ENCODE assay signal across 9 mouse cellular contexts in genomic region chr8:125963807-125964211, GRCm38 (mm10). TPM values are rescaled to one million over a fixed set of nuclear protein-coding genes. Genes with fewer than 3 reads are reported as not detected.
A peak's percentile ranks its signal among the peaks of the same experiment; 100 is the strongest.
DNase-seq lines count a peak whose midpoint lies in the region; ATAC-seq and TF ChIP-seq lines count a peak whose summit lies in the region.
"Had no signal": no experiment of that assay in that cellular context is flagged by ENCODE, and none has a peak within 500 bp of the region (broad histone marks: within the 10 kb centered on the region; RNA-seq: fewer than 3 reads in every experiment).

No protein-coding gene starts in this region.

- H3K4me3 ChIP-seq in kidney, postnatal 0 days (replicated peaks; ENCODE audit: low read depth, low read length) = no peak overlapping the region
- H3K4me3 ChIP-seq in hindbrain, embryonic 11.5 days (ENCODE audit: low read depth, low read length) = no peak overlapping the region
- 0 out of 2 replicates have a peak overlapping the region, but pooled peaks have one; percentile 5 for H3K4me3 ChIP-seq in midbrain, postnatal 0 days (ENCODE audit: low read depth, low read length)

- 0 out of 2 replicates have a peak, but pooled peaks cover 3% of the 10 kb centered on the region for H3K9me3 ChIP-seq in kidney, postnatal 0 days (replicated peaks; ENCODE audit: low read length)
- H3K9me3 ChIP-seq in hindbrain, embryonic 11.5 days (ENCODE audit: control insufficient read depth, low read length) = no peaks in the 10 kb centered on the region
- peaks cover 5% of the 10 kb centered on the region; the same call in 1 of the 2 replicates for H3K9me3 ChIP-seq in midbrain, postnatal 0 days (ENCODE audit: low read length)

- TF ChIP-seq CTCF in kidney, postnatal 0 days (IDR thresholded peaks at IDR 0.05; ENCODE audit: low read depth) = no peak
- TF ChIP-seq CTCF in midbrain, postnatal 0 days (IDR thresholded peaks at IDR 0.05) = no peak

- ATAC-seq in kidney, postnatal 0 days (replicated peaks; ENCODE audit: low FRiP score, low read depth) = no peak
- ATAC-seq in hindbrain, embryonic 11.5 days (ENCODE audit: low FRiP score) = no peak
- no peak for ATAC-seq in midbrain, postnatal 0 days (ENCODE audit: low FRiP score)

- no peaks in the 10 kb centered on the region for H3K27me3 ChIP-seq in kidney, postnatal 0 days (ENCODE audit: insufficient read depth, low read length)
- no peaks in the 10 kb centered on the region for H3K27me3 ChIP-seq in hindbrain, embryonic 11.5 days (ENCODE audit: control insufficient read depth, insufficient read depth, low read length)
- H3K27me3 ChIP-seq in midbrain, postnatal 0 days (ENCODE audit: insufficient read depth, low read length) = peaks cover 7% of the 10 kb centered on the region; the same call in 1 of the 2 replicates

- 0 out of 2 replicates have a peak, but pooled peaks cover 2% of the 10 kb centered on the region for H3K4me1 ChIP-seq in kidney, postnatal 0 days (replicated peaks; ENCODE audit: insufficient read depth, low read length)
- H3K4me1 ChIP-seq in hindbrain, embryonic 11.5 days (replicated peaks; ENCODE audit: control insufficient read depth, insufficient read depth, low read length) = no peaks in the 10 kb centered on the region
- no peaks in the 10 kb centered on the region; the same call in 1 of the 2 replicates for H3K4me1 ChIP-seq in midbrain, postnatal 0 days (ENCODE audit: insufficient read depth, low read length)

- 3% methylated on average over 11 of the region's 11 CpGs for WGBS in kidney, postnatal 0 days
- WGBS in hindbrain, embryonic 11.5 days = 8% methylated on average over 11 of the region's 11 CpGs
- 5% methylated on average over 11 of the region's 11 CpGs for WGBS in midbrain, postnatal 0 days

- no peak overlapping the region for H3K27ac ChIP-seq in kidney, postnatal 0 days
- H3K27ac ChIP-seq in hindbrain, embryonic 11.5 days (ENCODE audit: low read depth, low read length) = no peak overlapping the region
- no peak overlapping the region for H3K27ac ChIP-seq in midbrain, postnatal 0 days (ENCODE audit: low read depth, low read length)

- no peaks in the 10 kb centered on the region for H3K36me3 ChIP-seq in kidney, postnatal 0 days (ENCODE audit: insufficient read depth, low read length)
- no peaks in the 10 kb centered on the region for H3K36me3 ChIP-seq in hindbrain, embryonic 11.5 days (ENCODE audit: control insufficient read depth, insufficient read depth, low read length)
- no peaks in the 10 kb centered on the region for H3K36me3 ChIP-seq in midbrain, postnatal 0 days (ENCODE audit: insufficient read depth, low read length)

- peak overlapping the region; percentile 36 for H3K4me2 ChIP-seq in kidney, postnatal 0 days (ENCODE audit: low read length)
- H3K4me2 ChIP-seq in hindbrain, embryonic 11.5 days (replicated peaks; ENCODE audit: low read depth, low read length) = peak overlapping the region; percentile 22
- H3K4me2 ChIP-seq in midbrain, postnatal 0 days (ENCODE audit: low read depth, low read length, poor library complexity, severe bottlenecking) = peak overlapping the region; percentile 38

- DNase-seq in kidney, postnatal 0 days (ENCODE audit: low spot score) = no peak
- no peak for DNase-seq in kidney, postnatal 10 days
- DNase-seq in cerebellum, adult 8-10 months = peak; percentile 59
- peak; percentile 19 for DNase-seq in hindbrain, embryonic 11.5 days (ENCODE audit: low spot score)
- peak; percentile 49 for DNase-seq in midbrain, postnatal 0 days (ENCODE audit: low spot score)
- no peak for DNase-seq in spleen, postnatal 36 days (ENCODE audit: low spot score in 2 of 2)
- DNase-seq in kidney, postnatal 4 days = no peak
- no peak for DNase-seq in thymus, postnatal 10 days (ENCODE audit: low spot score in 2 of 2)

- H3K9ac ChIP-seq in kidney, postnatal 0 days (ENCODE audit: low read depth, low read length) = no peak overlapping the region
- no peak overlapping the region for H3K9ac ChIP-seq in hindbrain, embryonic 11.5 days (ENCODE audit: low read depth, low read length)
- H3K9ac ChIP-seq in midbrain, postnatal 0 days (replicated peaks; ENCODE audit: low read length, poor library complexity, severe bottlenecking) = no peak overlapping the region

RNA-seq across cellular contexts. Expression of gene Kcnk1, which starts 31.2 kb away (rescaled TPM):
- 66.5 and 72.5 TPM in 2 replicates for polyA plus RNA-seq in kidney, postnatal 0 days (2015; fragmentation: Nextera tagmentation; extraction: Ambion mirVana)
- 9.6 and 10.4 TPM in 2 replicates for polyA plus RNA-seq in hindbrain, embryonic 11.5 days (2014; fragmentation: Nextera tagmentation; extraction: Ambion mirVana)
- 35.7 and 52.1 TPM in 2 replicates for total RNA-seq in midbrain, postnatal 0 days (2014; rRNA removed)
- polyA plus RNA-seq in midbrain, postnatal 0 days (2015; fragmentation: Nextera tagmentation; extraction: Ambion mirVana) = 24.1 and 25.1 TPM in 2 replicates

RNA-seq across cellular contexts. Expression of gene Map3k21, which starts 53.6 kb away (rescaled TPM):
- polyA plus RNA-seq in kidney, postnatal 0 days (2015; fragmentation: Nextera tagmentation; extraction: Ambion mirVana) = 3.9 and 4.4 TPM in 2 replicates
- polyA plus RNA-seq in hindbrain, embryonic 11.5 days (2014; fragmentation: Nextera tagmentation; extraction: Ambion mirVana) = 0.08 and 0.14 TPM in 2 replicates
- total RNA-seq in midbrain, postnatal 0 days (2014; rRNA removed) = 2.8 and 3.5 TPM in 2 replicates
- 0.85 and 0.98 TPM in 2 replicates for polyA plus RNA-seq in midbrain, postnatal 0 days (2015; fragmentation: Nextera tagmentation; extraction: Ambion mirVana)
- polyA plus RNA-seq: neural tube, embryonic 11.5 days had no signal

Comparison
In these comparisons a context has a peak if more than half of its experiments do, and no peak if none do; other contexts are left out.
1. DNase-seq: peak in cerebellum, adult 8-10 months (single experiment), hindbrain, embryonic 11.5 days (single experiment) and midbrain, postnatal 0 days (single experiment); none in kidney, postnatal 0 days (single experiment), kidney, postnatal 10 days (single experiment), spleen, postnatal 36 days (0 of 2), kidney, postnatal 4 days (0 of 2) and thymus, postnatal 10 days (0 of 2).
2. Peak in every context shown above with its lines, with median percentiles within 50 percentile points of each other: H3K4me2 ChIP-seq.